Mouse (Mus musculus) intestine, embryonic 16.5 days (tissue): ENCODE results near the gene Mcm3. TPM values are rescaled to one million over a fixed set of nuclear protein-coding genes. Genes with fewer than 3 reads are reported as not detected.

ENCODE experiments used
- polyA plus RNA-seq: library from polyadenylated mRNA; unstranded; fragments of >200 nt; fragmentation: Nextera tagmentation; extraction: Ambion mirVana; gene quantifications from 2 replicates; pipeline ENCODE4 v1.2.1, GENCODE M21; 2015

Gene Mcm3
- polyA plus RNA-seq, 1 experiment from 2014 or later, result 121 TPM

Other genes with a start within 250 kb of the Mcm3 start
- gene Pkhd1, start 202.2 kb downstream of the Mcm3 start, polyA plus RNA-seq, result 0.33 and 0.45 TPM in 2 replicates
- gene Il17a, start 89.4 kb downstream of the Mcm3 start, polyA plus RNA-seq, result not detected in 2 replicates
- gene Il17f, start 29.7 kb downstream of the Mcm3 start, polyA plus RNA-seq, result not detected in 2 replicates
- gene Paqr8, start 70.3 kb upstream of the Mcm3 start, polyA plus RNA-seq, result 6.1 and 6.2 TPM in 2 replicates
- gene Efhc1, start 131.3 kb upstream of the Mcm3 start, polyA plus RNA-seq, result 2.1 and 2.4 TPM in 2 replicates